Mouse (Mus musculus) heart, embryonic 11.5 days (tissue): ENCODE data around the gene Zc3h12c. TPM values are rescaled to one million over a fixed set of nuclear protein-coding genes. Genes with fewer than 3 reads are reported as not detected.

Source experiments
- ATAC-seq: fragments of 200-750 bp; cut with Nextera tagmentation; replicated peaks from 2 replicates; pipeline ENCODE4 v1.8.0; 2017; ENCODE audit warnings: moderate library complexity; ENCODE audit not compliant: insufficient number of reproducible peaks, low FRiP score, low TSS enrichment
- H3K27ac ChIP-seq: fragments of 300-500 bp; sonication (generic); 2 replicates; pipeline ENCODE4 v1.5.1; 2014; ENCODE audit warnings: mild to moderate bottlenecking, low read depth, low read length
- H3K27me3 ChIP-seq: fragments of 300-500 bp; sonication (generic); 2 replicates; pipeline ENCODE4 v1.6.1; 2014; ENCODE audit warnings: mild to moderate bottlenecking, low read length, mixed read lengths; ENCODE audit not compliant: control insufficient read depth, insufficient read depth
- H3K36me3 ChIP-seq: fragments of 300-500 bp; sonication (generic); 2 replicates; pipeline ENCODE4 v1.6.1; 2014; ENCODE audit warnings: mild to moderate bottlenecking, low read length, moderate library complexity, mixed read lengths; ENCODE audit not compliant: control insufficient read depth, insufficient read depth
- H3K4me1 ChIP-seq: fragments of 300-500 bp; sonication (generic); 2 replicates; pipeline ENCODE4 v1.6.1; 2014; ENCODE audit warnings: low read length; ENCODE audit not compliant: control insufficient read depth, insufficient read depth
- H3K4me2 ChIP-seq: fragments of 300-500 bp; sonication (generic); 2 replicates; pipeline ENCODE4 v1.6.1; 2014; ENCODE audit warnings: mild to moderate bottlenecking, moderate library complexity
- H3K4me3 ChIP-seq: fragments of 300-500 bp; sonication (generic); 2 replicates; pipeline ENCODE4 v1.5.1; 2014; ENCODE audit warnings: low read depth, low read length
- H3K9ac ChIP-seq: fragments of 300-500 bp; sonication (generic); 2 replicates; pipeline ENCODE4 v1.6.1; 2014; ENCODE audit warnings: mild to moderate bottlenecking, low read depth, low read length, moderate library complexity
- H3K9me3 ChIP-seq: fragments of 300-500 bp; sonication (generic); replicated peaks from 2 replicates; pipeline ENCODE4 v1.6.1; 2016; ENCODE audit warnings: low read length; ENCODE audit not compliant: control insufficient read depth
- WGBS: fragments of 180-500 bp; shearing (Covaris S2); extraction: QIAGEN DNeasy Blood & Tissue Kit; methylation state at CpG from one replicate; pipeline ENCODE4 v1.1.7; 2014; ENCODE audit not compliant: insufficient replicate concordance; 5-methylcytosine and 5-hydroxymethylcytosine counted together
- polyA plus RNA-seq: library from polyadenylated mRNA; unstranded; fragments of >200 nt; fragmentation: Nextera tagmentation; extraction: Ambion mirVana; gene quantifications from 2 replicates; pipeline ENCODE4 v1.2.1, GENCODE M21; 2014

The Zc3h12c gene
- polyA plus RNA-seq, 1 experiment from 2014 or later, result 3.8 TPM

- Histone ChIP-seq H3K27ac (no peak overlapping the region), H3K9ac (no peak overlapping the region), H3K4me1 (peaks cover 3% of the 10 kb centered on the region; the same call in 1 of the 2 replicates), H3K4me2 (no peak overlapping the region; the same call in 1 of the 2 replicates), H3K9me3 (no peaks in the 10 kb centered on the region), H3K27me3 (peaks cover 9% of the 10 kb centered on the region; the same call in 1 of the 2 replicates), H3K36me3 (no peaks in the 10 kb centered on the region), H3K4me3 (no peak overlapping the region)
- 41% methylated on average over 7 of the region's 7 CpGs for WGBS
- no peak for ATAC-seq
These were observed 4.2 kb upstream of the Zc3h12c start for GRCm38 (mm10) chr9:52172550-52172949.

- Histone ChIP-seq H3K9ac (no peak overlapping the region), H3K27me3 (peaks cover 9% of the 10 kb centered on the region; the same call in 1 of the 2 replicates), H3K4me2 (no peak overlapping the region), H3K9me3 (no peaks in the 10 kb centered on the region), H3K4me1 (peaks cover 7% of the 10 kb centered on the region; the same call in 1 of the 2 replicates), H3K36me3 (no peaks in the 10 kb centered on the region), H3K4me3 (no peak overlapping the region), H3K27ac (no peak overlapping the region)
- no peak for ATAC-seq
- WGBS, result 79% methylated on average over 6 of the region's 6 CpGs
These were observed 2.3 kb upstream of the Zc3h12c start for GRCm38 (mm10) chr9:52170671-52171070.

- ATAC-seq, result no peak
- H3K27ac ChIP-seq, result no peak overlapping the region
- H3K9ac ChIP-seq, result no peak overlapping the region
- peaks cover 9% of the 10 kb centered on the region; the same call in 1 of the 2 replicates for H3K27me3 ChIP-seq
- no peaks in the 10 kb centered on the region for H3K9me3 ChIP-seq
- H3K4me1 ChIP-seq, result peaks cover 7% of the 10 kb centered on the region; the same call in 1 of the 2 replicates
- no peak overlapping the region for H3K4me3 ChIP-seq
- no peak overlapping the region for H3K4me2 ChIP-seq
- no peaks in the 10 kb centered on the region for H3K36me3 ChIP-seq
- WGBS, result 70% methylated on average over 3 of the region's 3 CpGs
These were observed 1.8 kb upstream of the Zc3h12c start for GRCm38 (mm10) chr9:52170131-52170530.

GRCm38 (mm10) chr9:52168686-52169270 is 406 bp upstream of the Zc3h12c start:
- peak; percentile 81 for ATAC-seq
- no peaks in the 10 kb centered on the region for H3K36me3 ChIP-seq
- peak overlapping the region; percentile 77 for H3K4me2 ChIP-seq
- H3K9ac ChIP-seq, result peak overlapping the region; percentile 96
- peaks cover 7% of the 10 kb centered on the region; the same call in 1 of the 2 replicates for H3K4me1 ChIP-seq
- H3K27me3 ChIP-seq, result peaks cover 9% of the 10 kb centered on the region; the same call in 1 of the 2 replicates
- peak overlapping the region; percentile 78 for H3K4me3 ChIP-seq
- H3K9me3 ChIP-seq, result no peaks in the 10 kb centered on the region
- peak overlapping the region; percentile 94 for H3K27ac ChIP-seq
- 2% methylated on average over 33 of the region's 34 CpGs for WGBS

- ATAC-seq, result no peak
- H3K36me3 ChIP-seq, result no peaks in the 10 kb centered on the region
- H3K9ac ChIP-seq, result peak overlapping the region; percentile 96
- H3K4me1 ChIP-seq, result peaks cover 7% of the 10 kb centered on the region; the same call in 1 of the 2 replicates
- peak overlapping the region; percentile 94 for H3K27ac ChIP-seq
- WGBS, result 5% methylated on average over 8 of the region's 8 CpGs
- H3K27me3 ChIP-seq, result peaks cover 9% of the 10 kb centered on the region; the same call in 1 of the 2 replicates
- H3K9me3 ChIP-seq, result no peaks in the 10 kb centered on the region
- H3K4me2 ChIP-seq, result peak overlapping the region; percentile 77
- H3K4me3 ChIP-seq, result peak overlapping the region; percentile 78
These were observed 888 bp downstream of the Zc3h12c start for GRCm38 (mm10) chr9:52167506-52167862.

GRCm38 (mm10) chr9:52167084-52167483 is 1.3 kb downstream of the Zc3h12c start:
- Histone ChIP-seq H3K36me3 (no peaks in the 10 kb centered on the region), H3K4me2 (peak overlapping the region; percentile 77), H3K9ac (no peak overlapping the region; the same call in 1 of the 2 replicates), H3K9me3 (no peaks in the 10 kb centered on the region), H3K27me3 (peaks cover 9% of the 10 kb centered on the region; the same call in 1 of the 2 replicates), H3K4me3 (peak overlapping the region; percentile 78), H3K27ac (no peak overlapping the region), H3K4me1 (peaks cover 7% of the 10 kb centered on the region; the same call in 1 of the 2 replicates)
- ATAC-seq, result no peak
- WGBS, result 20% methylated on average over 3 of the region's 3 CpGs

GRCm38 (mm10) chr9:52165706-52166090 is 2.7 kb downstream of the Zc3h12c start:
- Histone ChIP-seq H3K27ac (no peak overlapping the region), H3K4me1 (peaks cover 7% of the 10 kb centered on the region; the same call in 1 of the 2 replicates), H3K9me3 (no peaks in the 10 kb centered on the region), H3K4me2 (no peak overlapping the region), H3K27me3 (peaks cover 9% of the 10 kb centered on the region; the same call in 1 of the 2 replicates), H3K4me3 (no peak overlapping the region), H3K9ac (no peak overlapping the region), H3K36me3 (no peaks in the 10 kb centered on the region)
- 87% methylated on average over 3 of the region's 3 CpGs for WGBS
- ATAC-seq, result no peak

- no peak overlapping the region for H3K9ac ChIP-seq
- H3K4me2 ChIP-seq, result no peak overlapping the region
- 84% methylated on average over 13 of the region's 13 CpGs for WGBS
- no peaks in the 10 kb centered on the region for H3K36me3 ChIP-seq
- peaks cover 9% of the 10 kb centered on the region; the same call in 1 of the 2 replicates for H3K27me3 ChIP-seq
- no peak overlapping the region for H3K4me3 ChIP-seq
- H3K4me1 ChIP-seq, result peaks cover 7% of the 10 kb centered on the region; the same call in 1 of the 2 replicates
- no peak for ATAC-seq
- H3K27ac ChIP-seq, result no peak overlapping the region
- H3K9me3 ChIP-seq, result no peaks in the 10 kb centered on the region
These were observed 3.2 kb downstream of the Zc3h12c start for GRCm38 (mm10) chr9:52165076-52165705.
